ENCODE assay signal across 10 mouse cellular contexts in the genomic region with DNA sequence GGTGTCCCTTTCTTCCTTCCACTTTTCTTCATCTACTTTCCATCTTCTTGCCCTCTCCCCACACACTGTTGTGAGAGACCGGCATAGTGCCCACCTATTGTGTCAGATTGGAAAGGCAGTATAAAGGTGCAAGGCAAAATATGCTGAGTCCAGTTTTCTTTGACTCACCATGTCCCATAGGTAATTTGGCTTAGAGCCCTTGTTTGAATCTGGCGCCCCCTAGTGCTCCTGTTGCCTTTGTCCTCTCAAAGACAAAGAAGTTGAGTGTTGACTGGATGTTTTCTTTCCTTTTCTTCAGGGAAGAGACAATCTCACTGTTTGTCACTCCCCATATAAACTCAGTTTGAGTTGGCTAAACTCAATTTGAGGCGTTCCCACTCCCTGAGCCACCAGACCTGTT.
DNase-seq lines count a peak whose midpoint lies in the region; ATAC-seq and TF ChIP-seq lines count a peak whose summit lies in the region.
"Had no signal": no experiment of that assay in that cellular context is flagged by ENCODE, and none has a peak within 500 bp of the region (broad histone marks: within the 10 kb centered on the region; RNA-seq: fewer than 3 reads in every experiment).

No protein-coding gene starts in this region.

- WGBS in kidney, embryonic 16.5 days = 63% methylated on average over 3 of the region's 3 CpGs
- WGBS in forebrain, embryonic 12.5 days = 62% methylated on average over 3 of the region's 3 CpGs

- H3K4me3 ChIP-seq in kidney, embryonic 16.5 days (ENCODE audit: low read length) = no peak overlapping the region
- H3K4me3 ChIP-seq in ES-E14 (ENCODE audit: insufficient read depth in 1 of 2, low read depth in 1 of 2, low read length in 2 of 2, poor library complexity in 1 of 2, severe bottlenecking in 1 of 2) = no peak overlapping the region
- H3K4me3 ChIP-seq in forebrain, embryonic 12.5 days (replicated peaks) = no peak overlapping the region
- H3K4me3 ChIP-seq: liver, embryonic 15.5 days; neural tube, embryonic 15.5 days had no signal

- H3K36me3 ChIP-seq in kidney, embryonic 16.5 days (ENCODE audit: insufficient read depth, low read length) = no peaks in the 10 kb centered on the region
- H3K36me3 ChIP-seq in ES-E14 (ENCODE audit: control insufficient read depth, insufficient read depth, low read length, poor library complexity, severe bottlenecking) = no peaks in the 10 kb centered on the region
- 0 out of 2 replicates have a peak, but pooled peaks cover 4% of the 10 kb centered on the region for H3K36me3 ChIP-seq in forebrain, embryonic 12.5 days (replicated peaks)
- H3K36me3 ChIP-seq: liver, embryonic 15.5 days; neural tube, embryonic 15.5 days had no signal

- peak; percentile 24 for DNase-seq in CD4-positive, CD25-positive, alpha-beta regulatory T cell, adult 2 months (ENCODE audit: low read depth, low spot score)
- DNase-seq in kidney, adult 9 months = peak; percentile 16
- no peak for DNase-seq in ES-E14 (ENCODE audit: low read depth, low spot score)
- DNase-seq in kidney, postnatal 14 days = peak; percentile 22
- no peak for DNase-seq in left cerebral cortex, adult 11 months (ENCODE audit: low spot score)

- H3K4me1 ChIP-seq in kidney, embryonic 16.5 days (ENCODE audit: insufficient read depth, low read length) = no peaks in the 10 kb centered on the region
- no peaks in the 10 kb centered on the region for H3K4me1 ChIP-seq in ES-E14 (ENCODE audit: control insufficient read depth in 2 of 2, insufficient read depth in 2 of 2, low read length in 2 of 2, poor library complexity in 1 of 2)
- H3K4me1 ChIP-seq in forebrain, embryonic 12.5 days = no peaks in the 10 kb centered on the region
- H3K4me1 ChIP-seq: liver, embryonic 15.5 days; neural tube, embryonic 15.5 days had no signal

- ATAC-seq in CD4-positive, CD25-positive, alpha-beta regulatory T cell, adult 4 months = no peak
- no peak for ATAC-seq in kidney, embryonic 16.5 days (ENCODE audit: low FRiP score, low TSS enrichment)
- no peak for ATAC-seq in forebrain, embryonic 12.5 days (ENCODE audit: low FRiP score)

- H3K4me2 ChIP-seq in kidney, embryonic 16.5 days (replicated peaks; ENCODE audit: low read depth, low read length) = no peak overlapping the region
- no peak overlapping the region for H3K4me2 ChIP-seq in forebrain, embryonic 12.5 days
- H3K4me2 ChIP-seq: liver, embryonic 15.5 days; neural tube, embryonic 15.5 days had no signal

- H3K9me3 ChIP-seq in kidney, embryonic 16.5 days (ENCODE audit: low read length) = no peaks in the 10 kb centered on the region
- no peaks in the 10 kb centered on the region for H3K9me3 ChIP-seq in ES-E14 (ENCODE audit: control insufficient read depth, insufficient read depth, low read depth, low read length)
- no peaks in the 10 kb centered on the region for H3K9me3 ChIP-seq in forebrain, embryonic 12.5 days
- H3K9me3 ChIP-seq: liver, embryonic 15.5 days; neural tube, embryonic 15.5 days had no signal

- H3K9ac ChIP-seq in kidney, embryonic 16.5 days (replicated peaks; ENCODE audit: low read length) = no peak overlapping the region
- H3K9ac ChIP-seq in ES-E14 (ENCODE audit: insufficient read depth, low read depth, low read length, poor library complexity, severe bottlenecking) = no peak overlapping the region
- H3K9ac ChIP-seq in forebrain, embryonic 12.5 days = no peak overlapping the region
- H3K9ac ChIP-seq: liver, embryonic 15.5 days; neural tube, embryonic 15.5 days had no signal

- no peak overlapping the region for H3K27ac ChIP-seq in kidney, embryonic 16.5 days (ENCODE audit: low read length)
- no peak overlapping the region for H3K27ac ChIP-seq in ES-E14 (ENCODE audit: insufficient read depth, low read depth, low read length, poor library complexity, severe bottlenecking)
- no peak overlapping the region for H3K27ac ChIP-seq in forebrain, embryonic 12.5 days
- H3K27ac ChIP-seq: liver, embryonic 15.5 days; neural tube, embryonic 15.5 days had no signal

- no peaks in the 10 kb centered on the region; the same call in 1 of the 2 replicates for H3K27me3 ChIP-seq in kidney, embryonic 16.5 days (ENCODE audit: insufficient read depth, low read length)
- H3K27me3 ChIP-seq in forebrain, embryonic 12.5 days = no peaks in the 10 kb centered on the region
- H3K27me3 ChIP-seq: liver, embryonic 15.5 days; neural tube, embryonic 15.5 days had no signal

- in situ Hi-C loops in ES-E14 (cut with MboI; ENCODE audit: low sequenced_read_pairs in 2 of 2, unreplicated experiment in 2 of 2) = no loop called here

TF ChIP-seq in ES-E14, 5 proteins besides CTCF, POLR2A, EP300 and RAD21:
- TF ChIP-seq MAFK (IDR thresholded peaks at IDR 0.05; ENCODE audit: insufficient read depth, low read depth, low read length) (peak; percentile 33; the same call in 1 of the 2 replicates), CHD2 (IDR thresholded peaks at IDR 0.05; ENCODE audit: low read depth, low read length) (no peak)
TF ChIP-seq in ES-E14: peak in this region for 1.

Comparison
In these comparisons a context has a peak if more than half of its experiments do, and no peak if none do; other contexts are left out.
1. DNase-seq: peak in CD4-positive, CD25-positive, alpha-beta regulatory T cell, adult 2 months (single experiment), kidney, adult 9 months (single experiment) and kidney, postnatal 14 days (single experiment); none in ES-E14 (single experiment) and left cerebral cortex, adult 11 months (single experiment).